Mouse (Mus musculus): ENCODE results near the gene Lyrm9. TPM values are rescaled to one million over a fixed set of nuclear protein-coding genes. Genes with fewer than 3 reads are reported as not detected.

Lyrm9 gene
- polyA plus RNA-seq, 1 experiment: 5.1 TPM

DNA sequence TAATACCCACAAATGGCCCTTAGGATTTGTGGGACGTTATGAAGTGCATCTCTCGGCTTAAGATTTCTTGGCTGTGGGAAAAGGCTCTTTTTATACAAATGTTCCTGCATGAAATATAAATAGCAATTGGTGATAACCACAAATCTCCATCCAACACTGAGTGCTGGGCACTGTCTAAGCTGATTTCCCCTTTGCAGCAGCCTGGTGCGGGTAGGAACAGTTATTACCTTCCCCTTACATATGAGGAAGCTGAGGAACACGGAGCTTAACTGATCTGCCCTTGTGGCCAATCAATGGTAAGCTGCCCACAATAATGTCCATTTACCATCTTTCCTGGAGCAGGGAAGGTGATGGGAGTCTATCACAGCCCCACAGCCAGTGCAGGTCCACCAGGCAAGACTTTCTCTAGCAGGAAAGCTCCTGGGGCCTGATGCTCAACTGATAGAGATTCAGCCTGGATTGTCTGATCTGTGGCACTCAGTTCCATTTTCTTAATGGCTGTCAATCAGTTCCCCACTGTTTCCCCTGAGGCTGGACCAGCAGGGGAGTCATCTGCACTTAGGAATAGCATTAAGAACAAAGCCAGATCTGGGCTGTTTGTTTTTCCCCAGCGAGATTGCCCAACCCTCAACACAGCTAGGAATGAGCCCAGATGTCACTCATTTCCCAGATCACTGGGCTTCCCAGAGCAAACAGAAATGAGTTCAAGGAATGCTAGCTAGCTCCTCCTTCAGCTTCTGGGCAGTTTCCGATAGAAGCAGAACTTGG is 18.9 kb upstream of the Lyrm9 start:
- H3K4me3 ChIP-seq (ENCODE audit: insufficient read depth, low read length): no peak overlapping the region
- peaks cover 43% of the 10 kb centered on the region for H3K4me1 ChIP-seq (ENCODE audit: control insufficient read depth, insufficient read depth, low read length)
- no peak overlapping the region for H3K27ac ChIP-seq (ENCODE audit: insufficient read depth, low read depth, low read length)
- TF ChIP-seq POLR2A (IDR thresholded peaks at IDR 0.05; ENCODE audit: borderline replicate concordance, low read depth, low read length) (no peak), CTCF (IDR thresholded peaks at IDR 0.05; ENCODE audit: low read depth, low read length) (no peak)

DNA sequence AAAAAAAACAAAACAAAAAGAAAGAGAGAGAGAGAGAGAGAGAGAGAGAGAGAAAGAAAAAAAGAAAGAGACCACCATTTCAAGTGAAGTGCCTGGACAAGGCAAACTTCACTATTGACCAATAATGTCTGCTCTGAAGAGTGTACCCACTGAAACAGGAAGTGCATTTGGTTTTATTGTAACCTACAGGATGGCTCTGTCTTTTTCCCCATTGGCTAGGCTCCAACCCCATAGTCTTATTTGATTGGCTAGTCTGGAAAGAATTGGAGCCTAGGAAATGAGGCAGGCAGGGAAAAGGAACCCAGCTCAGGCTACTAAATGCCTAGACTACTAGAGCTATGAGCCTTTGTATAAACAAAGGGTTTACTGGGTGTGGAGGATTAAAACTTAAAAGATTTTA is 17.0 kb upstream of the Lyrm9 start:
- H3K4me3 ChIP-seq (ENCODE audit: insufficient read depth, low read length): no peak overlapping the region
- H3K4me1 ChIP-seq (ENCODE audit: control insufficient read depth, insufficient read depth, low read length): peaks cover 34% of the 10 kb centered on the region
- H3K27ac ChIP-seq (ENCODE audit: insufficient read depth, low read depth, low read length): no peak overlapping the region
- TF ChIP-seq POLR2A (IDR thresholded peaks at IDR 0.05; ENCODE audit: borderline replicate concordance, low read depth, low read length): no peak
- TF ChIP-seq CTCF (IDR thresholded peaks at IDR 0.05; ENCODE audit: low read depth, low read length): no peak

DNA sequence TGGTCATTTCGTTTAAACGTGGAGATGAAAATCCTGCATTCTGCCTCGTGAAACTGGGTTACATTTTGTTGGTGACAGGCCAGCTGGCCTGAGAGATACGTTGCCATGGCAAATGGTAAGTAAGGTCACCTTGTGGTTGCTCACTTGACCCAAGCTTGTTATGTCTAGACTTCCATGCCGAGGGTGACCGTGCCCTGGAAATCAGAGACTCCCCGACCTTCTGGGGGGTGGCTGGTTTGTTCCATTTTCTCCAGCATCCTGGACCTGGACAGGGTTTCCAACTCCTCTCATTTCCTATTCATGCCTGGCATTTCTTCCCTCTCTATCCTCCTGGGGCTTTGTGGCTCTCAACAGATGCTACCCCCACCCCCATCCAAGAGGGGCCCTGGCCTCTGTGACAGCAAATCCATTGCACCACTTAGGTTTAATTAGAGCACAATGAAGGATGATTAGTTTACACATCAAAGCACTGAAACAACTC is 11.9 kb upstream of the Lyrm9 start:
- H3K4me3 ChIP-seq (ENCODE audit: insufficient read depth, low read length): no peak overlapping the region
- peaks cover 3% of the 10 kb centered on the region for H3K4me1 ChIP-seq (ENCODE audit: control insufficient read depth, insufficient read depth, low read length)
- TF ChIP-seq POLR2A (IDR thresholded peaks at IDR 0.05; ENCODE audit: borderline replicate concordance, low read depth, low read length): no peak
- no peak for TF ChIP-seq CTCF (IDR thresholded peaks at IDR 0.05; ENCODE audit: low read depth, low read length)
- no peak overlapping the region for H3K27ac ChIP-seq (ENCODE audit: insufficient read depth, low read depth, low read length)

DNA sequence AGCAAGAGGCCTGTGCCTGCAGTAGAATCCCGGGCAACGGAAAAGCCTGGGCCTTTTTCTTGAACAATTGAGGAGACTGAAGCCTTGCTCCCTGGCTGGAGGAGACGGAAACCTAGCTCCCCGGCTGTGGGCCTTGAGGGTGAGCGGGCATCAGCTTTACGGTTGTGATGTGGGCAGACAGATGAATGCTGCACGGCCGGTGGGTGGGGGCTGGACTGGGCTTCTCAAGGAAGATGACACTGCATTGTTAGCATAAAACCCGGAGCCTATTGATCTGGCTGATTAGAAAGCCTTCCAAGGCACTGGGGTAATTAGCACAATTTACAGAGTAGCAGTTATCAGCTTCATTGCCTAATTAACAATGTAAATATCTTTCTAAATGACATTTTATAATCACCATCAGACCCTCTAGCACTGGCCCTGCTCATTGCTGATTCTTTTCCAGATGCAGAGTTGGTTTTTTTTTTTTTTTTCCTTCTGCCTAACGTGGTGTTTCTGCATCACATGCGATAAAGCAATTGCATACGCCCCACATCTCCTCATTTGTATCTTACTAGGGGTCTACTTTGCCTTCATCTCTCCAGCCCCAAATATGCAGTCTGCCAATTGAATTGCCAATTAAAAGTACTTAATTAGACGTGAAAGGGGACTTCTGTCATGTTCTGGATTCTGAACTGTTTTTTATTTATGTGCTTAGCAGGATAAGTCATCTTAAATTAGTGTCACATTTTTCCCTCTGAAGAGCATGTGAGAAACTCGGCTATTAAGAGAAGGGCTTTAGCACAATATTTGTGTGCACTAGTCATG is 10.2 kb upstream of the Lyrm9 start:
- H3K27ac ChIP-seq (ENCODE audit: insufficient read depth, low read depth, low read length): no peak overlapping the region
- peaks cover 2% of the 10 kb centered on the region for H3K4me1 ChIP-seq (ENCODE audit: control insufficient read depth, insufficient read depth, low read length)
- H3K4me3 ChIP-seq (ENCODE audit: insufficient read depth, low read length): no peak overlapping the region
- no peak for TF ChIP-seq CTCF (IDR thresholded peaks at IDR 0.05; ENCODE audit: low read depth, low read length)
- no peak for TF ChIP-seq POLR2A (IDR thresholded peaks at IDR 0.05; ENCODE audit: borderline replicate concordance, low read depth, low read length)

DNA sequence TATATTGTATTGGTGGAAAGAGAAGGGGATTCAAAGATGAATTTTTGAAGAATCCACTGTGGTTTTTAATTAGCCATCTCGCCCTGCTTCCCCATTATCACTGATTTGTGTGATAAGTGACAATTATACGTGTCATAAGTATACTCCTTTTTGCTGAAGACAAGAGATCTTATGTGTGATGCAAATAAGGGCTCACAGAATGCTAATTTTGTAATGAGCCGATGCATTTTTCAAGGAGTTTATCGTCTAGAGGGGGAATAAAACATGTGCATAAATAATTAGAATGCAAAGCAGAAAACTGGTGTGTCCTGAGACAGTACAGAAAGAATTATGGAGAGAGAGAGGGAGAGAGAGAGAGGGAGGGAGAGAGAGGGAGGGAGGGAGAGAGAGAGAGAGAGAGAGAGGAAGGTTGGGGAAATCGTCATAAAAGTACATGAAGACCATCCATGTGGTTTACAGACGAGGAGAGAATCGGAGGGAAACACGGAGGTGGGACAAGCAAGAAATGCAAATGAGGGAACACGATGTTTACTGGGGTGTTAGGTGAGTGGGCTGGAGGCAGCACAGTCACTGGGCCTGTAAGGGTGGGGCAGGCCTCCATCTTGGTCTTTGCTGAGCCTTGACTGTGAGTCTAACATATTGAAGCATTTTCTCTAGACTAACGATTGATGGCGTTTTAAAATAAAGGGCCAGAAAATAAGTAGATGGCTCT is 8.9 kb upstream of the Lyrm9 start:
- peaks cover 8% of the 10 kb centered on the region for H3K4me1 ChIP-seq (ENCODE audit: control insufficient read depth, insufficient read depth, low read length)
- TF ChIP-seq CTCF (IDR thresholded peaks at IDR 0.05; ENCODE audit: low read depth, low read length) (no peak), POLR2A (IDR thresholded peaks at IDR 0.05; ENCODE audit: borderline replicate concordance, low read depth, low read length) (no peak)
- no peak overlapping the region for H3K27ac ChIP-seq (ENCODE audit: insufficient read depth, low read depth, low read length)
- no peak overlapping the region for H3K4me3 ChIP-seq (ENCODE audit: insufficient read depth, low read length)

DNA sequence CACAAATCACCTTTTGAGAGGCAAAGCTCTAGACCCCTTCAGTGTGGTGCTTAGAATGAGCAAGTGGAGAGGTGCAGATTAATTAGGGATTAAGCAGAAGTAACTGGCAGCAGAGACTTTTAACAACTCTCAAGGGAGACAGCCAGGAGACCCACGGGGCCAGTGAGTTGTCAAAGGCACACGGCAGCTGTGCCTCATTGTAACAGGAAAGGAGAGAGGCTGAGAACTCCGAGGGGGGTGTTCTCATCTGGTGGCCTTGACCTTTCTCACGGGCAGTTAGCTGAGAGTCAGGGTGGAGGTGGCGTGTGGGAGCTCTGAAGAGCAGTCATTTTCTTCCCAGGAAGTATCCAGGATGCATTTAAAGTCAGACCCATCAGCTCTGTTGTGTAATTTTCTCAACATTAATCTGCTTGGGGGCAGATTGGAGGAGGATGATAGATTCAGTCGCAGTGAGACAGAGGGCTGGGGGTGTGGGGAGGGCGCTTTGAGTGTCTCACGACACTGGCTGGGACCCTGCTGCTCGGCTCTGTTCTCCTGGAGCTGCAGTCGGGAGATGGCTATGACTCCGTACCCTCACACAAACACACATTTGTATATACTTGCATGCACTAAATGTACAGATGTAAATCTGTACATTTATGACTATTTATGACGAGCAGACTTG is 5.9 kb upstream of the Lyrm9 start:
- TF ChIP-seq POLR2A (IDR thresholded peaks at IDR 0.05; ENCODE audit: borderline replicate concordance, low read depth, low read length) (no peak), CTCF (IDR thresholded peaks at IDR 0.05; ENCODE audit: low read depth, low read length) (no peak)
- Histone ChIP-seq H3K4me1 (ENCODE audit: control insufficient read depth, insufficient read depth, low read length) (peaks cover 13% of the 10 kb centered on the region), H3K27ac (ENCODE audit: insufficient read depth, low read depth, low read length) (no peak overlapping the region)

DNA sequence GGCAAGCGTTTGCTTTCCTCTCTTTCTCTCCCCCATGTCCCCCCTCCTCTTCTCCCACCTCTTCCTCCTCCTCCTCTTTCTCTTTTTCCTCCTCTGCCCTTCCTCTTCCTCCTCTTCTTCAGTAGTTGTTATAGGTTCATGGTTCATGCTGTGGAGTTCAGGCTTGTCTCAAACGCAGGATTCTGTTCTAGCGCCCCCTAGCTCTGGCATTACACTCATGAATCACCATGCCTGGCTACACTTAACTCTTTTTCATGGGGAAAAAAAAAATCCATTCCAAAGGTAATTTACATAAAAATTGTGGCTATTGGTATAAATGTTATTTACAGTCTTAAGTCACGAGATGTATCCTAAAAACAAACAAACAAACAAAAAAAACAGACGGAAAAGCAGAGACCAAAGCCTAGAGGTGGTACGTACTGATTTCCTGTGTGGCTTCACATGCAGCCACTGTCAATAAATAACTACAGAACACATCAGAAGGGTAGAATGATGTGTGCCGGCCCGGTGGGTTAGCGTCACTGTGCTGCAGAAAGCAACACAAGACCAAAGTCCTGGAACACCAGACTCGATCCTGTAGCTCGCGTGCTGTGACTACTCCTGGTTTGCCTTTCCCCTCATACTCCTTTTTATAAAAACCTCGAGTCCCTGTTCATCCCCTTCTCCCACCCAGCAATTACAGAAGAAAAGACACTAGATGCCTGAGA is 3.4 kb upstream of the Lyrm9 start:
- peaks cover 24% of the 10 kb centered on the region for H3K4me1 ChIP-seq (ENCODE audit: control insufficient read depth, insufficient read depth, low read length)
- TF ChIP-seq POLR2A (IDR thresholded peaks at IDR 0.05; ENCODE audit: borderline replicate concordance, low read depth, low read length) (no peak), CTCF (IDR thresholded peaks at IDR 0.05; ENCODE audit: low read depth, low read length) (no peak; the same call in 1 of the 2 replicates)
- H3K27ac ChIP-seq (ENCODE audit: insufficient read depth, low read depth, low read length): no peak overlapping the region
- no peak overlapping the region for H3K4me3 ChIP-seq (ENCODE audit: insufficient read depth, low read length)

More for the DNA sequence above, 5.9 kb upstream of the Lyrm9 start:
- H3K4me3 ChIP-seq (ENCODE audit: insufficient read depth, low read length): no peak overlapping the region

DNA sequence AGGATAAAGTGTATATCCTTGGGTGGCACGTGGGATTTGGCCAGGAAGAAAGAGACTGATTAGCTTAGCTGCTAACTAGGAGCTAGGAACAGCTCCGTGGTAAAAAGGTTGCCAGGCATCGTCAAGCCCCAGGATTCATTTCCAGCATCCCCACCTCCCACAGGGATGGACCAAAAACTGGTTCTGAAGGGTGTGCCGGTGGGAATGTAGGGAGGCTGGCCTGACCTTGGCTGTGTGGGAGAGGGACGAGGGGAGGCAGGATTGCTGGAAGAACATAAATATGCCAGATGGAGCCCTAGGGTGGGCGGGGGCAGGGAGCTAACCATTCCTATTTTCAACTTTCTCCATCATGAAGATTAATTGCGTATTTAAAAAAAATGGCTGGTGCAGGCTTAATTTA is 1.2 kb downstream of the Lyrm9 start:
- no peak for TF ChIP-seq POLR2A (IDR thresholded peaks at IDR 0.05; ENCODE audit: borderline replicate concordance, low read depth, low read length)
- TF ChIP-seq CTCF (IDR thresholded peaks at IDR 0.05; ENCODE audit: low read depth, low read length): no peak
- Histone ChIP-seq H3K27ac (ENCODE audit: insufficient read depth, low read depth, low read length) (no peak overlapping the region), H3K4me1 (ENCODE audit: control insufficient read depth, insufficient read depth, low read length) (peaks cover 16% of the 10 kb centered on the region), H3K4me3 (ENCODE audit: insufficient read depth, low read length) (no peak overlapping the region)

DNA sequence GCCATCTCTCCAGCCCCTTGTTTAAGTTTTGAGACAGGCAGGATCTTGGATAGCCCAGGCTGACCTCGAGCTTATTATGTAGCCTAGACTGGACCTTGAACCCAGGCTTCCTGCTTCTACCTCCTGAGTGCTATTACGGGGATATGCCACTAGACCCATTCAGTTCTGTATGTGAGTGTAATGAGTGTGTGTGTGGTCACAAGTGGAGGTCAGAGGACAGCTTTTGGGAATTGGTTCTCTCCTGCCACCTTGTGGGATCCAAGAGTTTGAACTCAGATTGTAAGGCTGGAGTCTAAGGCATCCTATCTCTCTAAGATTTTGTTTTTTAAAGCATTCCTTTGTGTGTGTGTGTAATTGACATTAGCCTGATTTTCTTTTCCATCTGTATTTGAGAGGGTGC is 2.0 kb downstream of the Lyrm9 start:
- Histone ChIP-seq H3K27ac (ENCODE audit: insufficient read depth, low read depth, low read length) (no peak overlapping the region), H3K4me3 (ENCODE audit: insufficient read depth, low read length) (no peak overlapping the region), H3K4me1 (ENCODE audit: control insufficient read depth, insufficient read depth, low read length) (peaks cover 16% of the 10 kb centered on the region)
- TF ChIP-seq CTCF (IDR thresholded peaks at IDR 0.05; ENCODE audit: low read depth, low read length) (no peak), POLR2A (IDR thresholded peaks at IDR 0.05; ENCODE audit: borderline replicate concordance, low read depth, low read length) (no peak)

All from bone marrow macrophage, adult 2 months (primary cell).